13 mouse cellular contexts compared by ENCODE assay signal in the genomic region with DNA sequence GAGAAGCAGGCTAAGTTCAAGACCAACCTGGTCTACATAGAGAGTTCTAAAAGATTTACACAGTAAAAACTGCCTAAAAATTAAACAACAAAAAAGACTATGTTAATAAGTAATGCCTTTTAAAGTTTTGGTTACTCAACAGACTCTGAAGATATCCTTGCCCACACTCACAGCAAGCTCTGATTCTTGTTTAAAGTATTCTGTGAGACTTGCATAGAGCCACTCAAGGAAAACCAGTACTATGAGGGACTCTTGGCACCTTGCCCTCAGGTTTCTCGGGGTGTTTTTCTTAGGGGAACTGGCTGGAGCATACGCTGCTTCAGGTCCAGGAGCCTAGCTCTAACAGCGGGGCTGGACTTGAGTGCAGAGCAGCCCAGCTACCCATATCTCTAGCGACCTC. TPM values are rescaled to one million over a fixed set of nuclear protein-coding genes. Genes with fewer than 3 reads are reported as not detected.
"Had no signal": no experiment of that assay in that cellular context is flagged by ENCODE, and none has a peak within 500 bp of the region (broad histone marks: within the 10 kb centered on the region; RNA-seq: fewer than 3 reads in every experiment).

No protein-coding gene starts in this region.

- DNase-seq: kidney, adult 18-20 months; kidney, postnatal 4 days; midbrain, embryonic 14.5 days; right cerebral cortex, postnatal 4 days; spleen, adult 18-20 months; thymus, postnatal 36 days had no signal

- H3K4me1 ChIP-seq: hindbrain, embryonic 13.5 days; intestine, embryonic 15.5 days; neural tube, embryonic 12.5 days had no signal

- H3K4me3 ChIP-seq: hindbrain, embryonic 13.5 days; intestine, embryonic 15.5 days; layer of hippocampus, adult 2 months; limb, embryonic 10.5 days; liver, embryonic 15.5 days; neural tube, embryonic 12.5 days had no signal

- H3K27me3 ChIP-seq: intestine, embryonic 15.5 days; liver, embryonic 15.5 days; neural tube, embryonic 12.5 days had no signal

- H3K27ac ChIP-seq: hindbrain, embryonic 13.5 days; intestine, embryonic 15.5 days; layer of hippocampus, adult 2 months; limb, embryonic 10.5 days; liver, embryonic 15.5 days; macrophage; neural tube, embryonic 12.5 days had no signal

RNA-seq across cellular contexts. Expression of gene Pld6, which starts 8.0 kb away (rescaled TPM):
- polyA plus RNA-seq: macrophage had no signal
